10 mouse cellular contexts compared by ENCODE assay signal in genomic region chr17:31121975-31122374, GRCm38 (mm10). TPM values are rescaled to one million over a fixed set of nuclear protein-coding genes. Genes with fewer than 3 reads are reported as not detected.
DNase-seq lines count a peak whose midpoint lies in the region; ATAC-seq and TF ChIP-seq lines count a peak whose summit lies in the region.
"Had no signal": no experiment of that assay in that cellular context is flagged by ENCODE, and none has a peak within 500 bp of the region (broad histone marks: within the 10 kb centered on the region; RNA-seq: fewer than 3 reads in every experiment).

No protein-coding gene starts in this region.

- no peak overlapping the region for H3K9ac ChIP-seq in liver, embryonic 12.5 days
- H3K9ac ChIP-seq in liver, embryonic 14.5 days (replicated peaks), result no peak overlapping the region

- ATAC-seq in liver, embryonic 12.5 days, result no peak
- ATAC-seq in erythroblast, adult 5-6 weeks (replicated peaks; ENCODE audit: low FRiP score, poor library complexity, severe bottlenecking), result 0 out of 2 replicates have a peak, but pooled peaks have one; percentile 43
- no peak for ATAC-seq in liver, embryonic 14.5 days (ENCODE audit: insufficient read depth)

- H3K4me3 ChIP-seq in liver, embryonic 12.5 days, result no peak overlapping the region
- no peak overlapping the region for H3K4me3 ChIP-seq in liver, embryonic 14.5 days (ENCODE audit: insufficient read depth in 1 of 2, low read depth in 2 of 2, low read length in 2 of 2)

- TF ChIP-seq CTCF in liver, embryonic 14.5 days (IDR thresholded peaks at IDR 0.05; ENCODE audit: low read depth), result peak; percentile 97

- no peaks in the 10 kb centered on the region for H3K9me3 ChIP-seq in liver, embryonic 12.5 days (replicated peaks)
- no peaks in the 10 kb centered on the region for H3K9me3 ChIP-seq in liver, embryonic 14.5 days (ENCODE audit: control insufficient read depth, low read length)

- DNase-seq in adrenal gland, adult (ENCODE audit: inconsistent age in 2 of 2, low spot score in 1 of 2), result peak; percentile 11 to 45
- DNase-seq in adrenal gland, adult 8-10 months, result no peak
- peak; percentile 74 for DNase-seq in liver
- DNase-seq in brain, adult 2 months (ENCODE audit: low read depth, low spot score), result peak; percentile 76
- peak in 2 of 3 experiments; percentile 29 for DNase-seq in liver, embryonic 14.5 days (ENCODE audit: low read depth in 3 of 3, low spot score in 3 of 3)
- DNase-seq in spleen, postnatal 10 days (ENCODE audit: low spot score in 2 of 2), result peak; percentile 55 to 78

- H3K4me1 ChIP-seq in liver, embryonic 12.5 days, result peaks cover 12% of the 10 kb centered on the region
- peaks cover 0 to 4% of the 10 kb centered on the region in 2 experiments; a peak in 3 of 4 replicates for H3K4me1 ChIP-seq in liver, embryonic 14.5 days (replicated peaks; ENCODE audit: control insufficient read depth in 2 of 2, insufficient read depth in 2 of 2, low read length in 1 of 2)

- no peak for TF ChIP-seq EP300 in liver, embryonic 14.5 days (IDR thresholded peaks at IDR 0.05; ENCODE audit: low read depth)

- H3K27me3 ChIP-seq in liver, embryonic 12.5 days (replicated peaks), result peaks cover 48% of the 10 kb centered on the region
- no peaks in the 10 kb centered on the region for H3K27me3 ChIP-seq in liver, embryonic 14.5 days (ENCODE audit: control insufficient read depth, insufficient read depth, low read length)

- no peak overlapping the region for H3K4me2 ChIP-seq in liver, embryonic 12.5 days
- no peak overlapping the region for H3K4me2 ChIP-seq in liver, embryonic 14.5 days (ENCODE audit: low read depth)

- no peaks in the 10 kb centered on the region for H3K36me3 ChIP-seq in liver, embryonic 12.5 days
- no peaks in the 10 kb centered on the region for H3K36me3 ChIP-seq in liver, embryonic 14.5 days (replicated peaks; ENCODE audit: control insufficient read depth, insufficient read depth, low read depth)

- WGBS in liver, embryonic 12.5 days (ENCODE audit: insufficient replicate concordance), result 8% methylated on average over 8 of the region's 8 CpGs
- 9% methylated on average over 8 of the region's 8 CpGs for WGBS in liver, embryonic 14.5 days (ENCODE audit: insufficient replicate concordance)

- no peak overlapping the region for H3K27ac ChIP-seq in liver, embryonic 12.5 days
- no peak overlapping the region for H3K27ac ChIP-seq in liver, embryonic 14.5 days

RNA-seq across cellular contexts. Expression of gene Tff3, which starts 7.5 kb away (rescaled TPM):
- not detected for total RNA-seq in adrenal gland, adult 8-10 months (2022)
- 2.2 and 2.3 TPM in 2 replicates for polyA plus RNA-seq in liver, embryonic 12.5 days (2016; fragmentation: Nextera tagmentation; extraction: Ambion mirVana)
- total RNA-seq in erythroblast, adult 5-6 weeks (2015; ENCODE audit: low replicate concordance), result not detected in 2 replicates
- total RNA-seq in erythroblast, adult 5-6 weeks (2017; ENCODE audit: low replicate concordance), result not detected in 2 replicates
- polyA plus RNA-seq in liver, embryonic 14.5 days (2012; rRNA removed), result 10.1 and 16.8 TPM in 2 replicates
- polyA plus RNA-seq in liver, embryonic 14.5 days (2014; fragmentation: Nextera tagmentation; extraction: Ambion mirVana), result 27.4 and 27.6 TPM in 2 replicates
- polyA plus RNA-seq: neural tube, embryonic 14.5 days had no signal

RNA-seq across cellular contexts. Expression of gene Tff2, which starts 22.1 kb away (rescaled TPM):
- not detected for total RNA-seq in adrenal gland, adult 8-10 months (2022)
- polyA plus RNA-seq in liver, embryonic 12.5 days (2016; fragmentation: Nextera tagmentation; extraction: Ambion mirVana), result not detected in 2 replicates
- total RNA-seq in erythroblast, adult 5-6 weeks (2015; ENCODE audit: low replicate concordance), result not detected in 2 replicates
- total RNA-seq in erythroblast, adult 5-6 weeks (2017; ENCODE audit: low replicate concordance), result not detected in 2 replicates
- polyA plus RNA-seq in liver, embryonic 14.5 days (2012; rRNA removed), result not detected in 2 replicates
- not detected in 2 replicates for polyA plus RNA-seq in liver, embryonic 14.5 days (2014; fragmentation: Nextera tagmentation; extraction: Ambion mirVana)
- polyA plus RNA-seq: heart, embryonic 16.5 days; neural tube, embryonic 14.5 days had no signal

RNA-seq across cellular contexts. Expression of gene Tff1, which starts 43.1 kb away (rescaled TPM):
- total RNA-seq in adrenal gland, adult 8-10 months (2022), result not detected
- 0.46 TPM in 1 of 2 replicates, not detected in the other for polyA plus RNA-seq in liver, embryonic 12.5 days (2016; fragmentation: Nextera tagmentation; extraction: Ambion mirVana)
- total RNA-seq in erythroblast, adult 5-6 weeks (2015; ENCODE audit: low replicate concordance), result not detected in 2 replicates
- not detected in 2 replicates for total RNA-seq in erythroblast, adult 5-6 weeks (2017; ENCODE audit: low replicate concordance)
- not detected in 2 replicates for polyA plus RNA-seq in liver, embryonic 14.5 days (2012; rRNA removed)
- not detected in 2 replicates for polyA plus RNA-seq in liver, embryonic 14.5 days (2014; fragmentation: Nextera tagmentation; extraction: Ambion mirVana)
- polyA plus RNA-seq: heart, embryonic 16.5 days; neural tube, embryonic 14.5 days had no signal
